Mouse (Mus musculus) stomach, embryonic 16.5 days (tissue): ENCODE measurements at regions not wholly inside any gene's neighbourhood (a gene's known extent, or its start where the extent isn't known, plus 50 kb on each side); places are given as distances from the start of the nearest gene placed in this dataset.

ENCODE experiments used
- ATAC-seq: fragments of 200-750 bp; cut with Nextera tagmentation; 2 replicates; pipeline ENCODE4 v1.8.0; 2017; ENCODE audit warnings: moderate number of reproducible peaks, moderate TSS enrichment; ENCODE audit not compliant: insufficient read depth, low FRiP score
- H3K27ac ChIP-seq: fragments of 300-500 bp; sonication (generic); 2 replicates; pipeline ENCODE4 v1.5.1; 2014; ENCODE audit warnings: low read length
- H3K27me3 ChIP-seq: fragments of 300-500 bp; sonication (generic); 2 replicates; pipeline ENCODE4 v1.6.1; 2014; ENCODE audit warnings: low read length, control low read depth, mixed read lengths; ENCODE audit not compliant: control insufficient read depth, insufficient read depth
- H3K36me3 ChIP-seq: fragments of 300-500 bp; sonication (generic); 2 replicates; pipeline ENCODE4 v1.6.1; 2014; ENCODE audit warnings: low read length; ENCODE audit not compliant: control insufficient read depth, insufficient read depth
- H3K4me1 ChIP-seq: fragments of 300-500 bp; sonication (generic); 2 replicates; pipeline ENCODE4 v1.6.1; 2014; ENCODE audit warnings: low read length, control low read depth, mixed read lengths; ENCODE audit not compliant: control insufficient read depth, insufficient read depth
- H3K4me2 ChIP-seq: fragments of 300-500 bp; sonication (generic); 2 replicates; pipeline ENCODE4 v1.6.1; 2014; ENCODE audit warnings: low read depth, low read length, mixed read lengths
- H3K4me3 ChIP-seq: fragments of 300-500 bp; sonication (generic); replicated peaks from 2 replicates; pipeline ENCODE4 v1.5.1; 2014; ENCODE audit warnings: mild to moderate bottlenecking, low read length
- H3K9ac ChIP-seq: fragments of 300-500 bp; sonication (generic); 2 replicates; pipeline ENCODE4 v1.6.1; 2014; ENCODE audit warnings: low read length
- H3K9me3 ChIP-seq: fragments of 300-500 bp; sonication (generic); replicated peaks from 2 replicates; pipeline ENCODE4 v1.6.1; 2016; ENCODE audit warnings: low read length, control low read depth; ENCODE audit not compliant: control insufficient read depth
- WGBS: fragments of 180-500 bp; shearing (Covaris S2); extraction: QIAGEN DNeasy Blood & Tissue Kit; methylation state at CpG from one replicate; pipeline ENCODE4 v1.1.7; 2014; 5-methylcytosine and 5-hydroxymethylcytosine counted together

DNA sequence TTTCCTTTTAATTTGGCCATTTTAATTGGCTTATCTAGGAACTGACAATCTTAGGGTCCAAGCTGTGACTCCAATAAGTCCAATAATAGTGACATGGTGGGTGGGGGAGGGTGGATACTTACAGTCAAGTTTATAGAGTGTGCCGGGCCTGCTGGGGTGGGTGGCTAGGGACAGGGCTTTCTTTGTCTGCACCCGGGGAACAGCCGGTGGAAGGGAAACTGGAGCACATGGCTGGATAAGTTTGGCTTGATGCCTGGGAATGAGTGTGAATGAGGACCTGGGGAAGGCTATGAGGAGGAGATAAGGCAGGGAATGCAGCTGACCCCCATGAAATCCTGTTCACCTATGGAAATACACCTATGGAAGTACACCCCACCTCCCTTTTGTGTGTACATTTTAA lies 81.7 kb upstream of the Cers4 start:
- Histone ChIP-seq H3K9ac (no peak overlapping the region), H3K27me3 (no peaks in the 10 kb centered on the region), H3K4me2 (no peak overlapping the region), H3K27ac (no peak overlapping the region), H3K4me1 (no peaks in the 10 kb centered on the region), H3K36me3 (no peaks in the 10 kb centered on the region), H3K9me3 (no peaks in the 10 kb centered on the region), H3K4me3 (no peak overlapping the region)
- 54% methylated on average over 3 of the region's 3 CpGs for WGBS
- ATAC-seq: no peak

DNA sequence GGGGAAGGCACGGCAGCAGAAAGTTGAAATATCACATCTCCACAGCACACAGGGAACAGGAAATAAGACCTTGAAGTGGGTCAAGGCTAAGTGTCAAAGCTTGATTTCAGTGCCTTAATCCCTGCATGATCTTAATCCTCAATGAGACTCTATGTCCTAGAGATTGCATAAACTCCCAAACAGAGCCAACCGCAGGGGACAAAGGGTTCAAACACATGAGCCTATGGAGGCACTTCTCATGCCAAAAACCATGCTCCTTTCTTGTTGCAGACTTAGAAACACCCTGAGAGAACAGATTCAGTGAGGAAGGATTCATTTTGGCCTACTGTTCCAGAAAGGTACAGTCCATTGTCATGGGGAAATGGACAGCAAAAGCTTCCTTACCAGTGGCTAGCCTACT lies 81.0 kb upstream of the Cers4 start:
- Histone ChIP-seq H3K9me3 (no peaks in the 10 kb centered on the region), H3K4me1 (no peaks in the 10 kb centered on the region), H3K4me2 (no peak overlapping the region), H3K4me3 (no peak overlapping the region), H3K36me3 (no peaks in the 10 kb centered on the region), H3K27me3 (no peaks in the 10 kb centered on the region), H3K9ac (no peak overlapping the region), H3K27ac (no peak overlapping the region)
- 78% methylated on average over 2 of the region's 2 CpGs for WGBS
- no peak for ATAC-seq

DNA sequence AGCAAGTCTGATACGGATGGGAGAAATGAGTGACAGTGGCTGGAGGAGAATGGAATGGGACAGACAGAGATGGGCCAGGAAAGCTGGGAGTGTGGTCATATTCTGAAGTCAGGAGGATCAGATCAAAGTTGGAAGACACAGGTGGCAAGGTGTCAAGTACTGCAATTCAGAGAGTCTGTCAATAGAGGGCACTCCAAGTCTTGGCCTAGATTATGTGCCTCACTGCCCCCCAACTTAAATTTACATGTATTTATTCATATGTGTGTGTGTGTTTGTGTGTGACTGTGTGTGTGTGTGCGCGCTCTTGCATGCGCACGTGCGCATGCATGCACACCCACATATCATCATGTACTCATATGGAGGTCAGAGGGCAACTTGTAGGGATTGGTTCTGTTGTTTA lies 79.6 kb upstream of the Cers4 start:
- no peak overlapping the region for H3K4me3 ChIP-seq
- no peak overlapping the region for H3K9ac ChIP-seq
- 52% methylated on average over 6 of the region's 6 CpGs for WGBS
- H3K36me3 ChIP-seq: no peaks in the 10 kb centered on the region
- H3K4me2 ChIP-seq: no peak overlapping the region
- no peaks in the 10 kb centered on the region for H3K9me3 ChIP-seq
- no peak overlapping the region; the same call in 1 of the 2 replicates for H3K27ac ChIP-seq
- no peaks in the 10 kb centered on the region for H3K27me3 ChIP-seq
- H3K4me1 ChIP-seq: no peaks in the 10 kb centered on the region
- ATAC-seq: no peak

DNA sequence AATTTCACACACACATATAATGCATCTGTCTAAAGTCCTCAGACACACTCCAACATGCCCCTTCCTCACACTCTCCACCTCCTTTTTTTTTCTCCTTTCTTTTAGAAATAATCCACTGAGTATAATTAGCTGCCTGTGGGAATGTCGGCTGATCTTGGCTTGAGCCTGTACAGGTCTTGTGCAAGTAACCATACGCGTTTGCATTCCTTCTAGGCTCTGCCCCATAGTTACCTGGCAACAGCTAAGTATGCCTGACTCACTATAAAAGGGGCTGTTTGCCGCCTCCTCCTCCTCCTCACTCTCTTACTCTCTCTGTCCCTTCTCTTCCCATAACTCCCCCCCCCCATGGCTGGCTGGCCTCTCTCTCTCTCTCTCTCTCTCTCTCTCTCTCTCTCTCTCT lies 79.1 kb upstream of the Cers4 start:
- Histone ChIP-seq H3K27me3 (no peaks in the 10 kb centered on the region), H3K4me2 (no peak overlapping the region), H3K4me3 (no peak overlapping the region), H3K9me3 (no peaks in the 10 kb centered on the region), H3K4me1 (no peaks in the 10 kb centered on the region), H3K36me3 (no peaks in the 10 kb centered on the region), H3K9ac (no peak overlapping the region), H3K27ac (no peak overlapping the region; the same call in 1 of the 2 replicates)
- WGBS: 22% methylated on average over 4 of the region's 4 CpGs
- ATAC-seq: peak; percentile 73; the same call in 1 of the 2 replicates

DNA sequence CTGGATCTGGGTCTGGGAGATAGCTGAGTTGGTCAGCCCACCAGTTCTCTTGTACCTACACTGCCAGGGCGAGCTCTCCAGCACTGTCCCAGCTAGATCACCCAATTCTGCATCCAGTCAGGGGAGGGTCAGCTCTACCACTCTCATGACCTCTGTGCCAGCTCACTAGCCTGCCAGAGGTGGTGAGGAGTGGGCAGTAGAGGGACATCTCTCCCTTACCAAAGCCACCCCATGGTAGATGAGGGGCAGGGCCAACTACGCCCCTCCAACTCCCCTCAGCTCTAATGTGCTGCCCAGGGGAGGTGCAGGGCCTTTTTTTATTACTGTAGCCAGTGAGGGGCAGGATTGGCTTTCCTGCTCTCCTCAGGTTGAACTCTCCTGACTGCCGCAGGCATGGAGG lies 75.7 kb upstream of the Cers4 start:
- WGBS: 78% methylated on average over 3 of the region's 3 CpGs
- no peak overlapping the region for H3K9ac ChIP-seq
- no peaks in the 10 kb centered on the region for H3K9me3 ChIP-seq
- no peak for ATAC-seq
- no peak overlapping the region for H3K27ac ChIP-seq
- H3K27me3 ChIP-seq: no peaks in the 10 kb centered on the region
- H3K4me1 ChIP-seq: no peaks in the 10 kb centered on the region
- no peaks in the 10 kb centered on the region for H3K36me3 ChIP-seq
- no peak overlapping the region for H3K4me2 ChIP-seq
- H3K4me3 ChIP-seq: no peak overlapping the region

DNA sequence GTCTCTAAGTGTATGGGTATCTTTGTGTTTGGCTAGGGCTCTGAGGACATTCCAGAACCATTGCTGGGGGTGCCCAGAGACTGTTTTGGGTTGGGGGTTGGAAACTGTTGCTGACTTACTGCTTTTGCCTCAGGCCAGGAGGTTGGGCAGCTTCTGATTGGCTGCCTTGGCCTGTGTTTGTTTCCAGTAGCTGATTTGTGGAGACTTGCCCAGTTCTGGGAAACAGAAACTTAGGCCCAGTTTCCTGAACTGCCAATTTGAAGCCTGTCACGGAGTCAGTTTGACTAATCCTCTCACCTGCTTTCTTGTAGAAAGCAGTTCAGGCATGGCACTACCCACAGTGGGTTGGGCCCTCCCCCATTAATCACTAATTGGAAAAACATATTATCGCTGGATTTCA lies 59.7 kb upstream of the Cers4 start:
- H3K36me3 ChIP-seq: no peaks in the 10 kb centered on the region
- ATAC-seq: no peak
- H3K27ac ChIP-seq: no peak overlapping the region
- WGBS: 77% methylated on average over 2 of the region's 2 CpGs
- no peak overlapping the region for H3K4me2 ChIP-seq
- no peaks in the 10 kb centered on the region for H3K4me1 ChIP-seq
- no peaks in the 10 kb centered on the region for H3K9me3 ChIP-seq
- H3K9ac ChIP-seq: no peak overlapping the region
- H3K27me3 ChIP-seq: no peaks in the 10 kb centered on the region
- H3K4me3 ChIP-seq: no peak overlapping the region

DNA sequence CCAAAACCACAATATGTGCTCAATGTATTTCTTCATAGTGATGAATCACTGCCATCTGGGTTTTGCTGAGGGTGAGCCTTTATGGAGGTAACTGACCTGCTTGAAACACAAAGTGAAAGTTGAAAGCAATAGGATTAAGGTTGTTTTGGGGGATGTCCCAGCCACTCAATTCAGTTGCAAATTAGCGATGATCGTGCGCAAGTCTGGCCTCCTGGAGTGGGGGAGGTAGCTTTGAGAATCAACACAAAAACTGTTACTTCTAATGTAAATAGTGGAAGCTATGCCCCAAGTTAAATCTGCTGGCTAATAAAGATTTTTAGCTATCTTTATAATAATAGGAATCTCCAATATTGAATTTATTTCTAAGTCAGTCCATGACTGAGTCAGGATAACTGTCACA lies 56.3 kb upstream of the Cers4 start:
- H3K27me3 ChIP-seq: no peaks in the 10 kb centered on the region
- no peak overlapping the region for H3K4me3 ChIP-seq
- H3K9ac ChIP-seq: no peak overlapping the region
- no peaks in the 10 kb centered on the region for H3K4me1 ChIP-seq
- no peak for ATAC-seq
- no peak overlapping the region for H3K4me2 ChIP-seq
- no peaks in the 10 kb centered on the region for H3K36me3 ChIP-seq
- 83% methylated on average over 3 of the region's 3 CpGs for WGBS
- no peak overlapping the region for H3K27ac ChIP-seq
- H3K9me3 ChIP-seq: no peaks in the 10 kb centered on the region
